Mouse (Mus musculus) spleen, adult 2 months (tissue): ENCODE data around the gene Ereg.

Experiments used
- CTCF ChIP-seq: fragments of 200-500 bp; IDR thresholded peaks from 2 replicates; pipeline ENCODE4 v1.5.1; 2011; ENCODE audit warnings: mild to moderate bottlenecking, inconsistent platforms; ENCODE audit not compliant: insufficient read depth, insufficient read length, insufficient replicate concordance; ENCODE audit errors: extremely low read depth
- POLR2A ChIP-seq: fragments of 200-500 bp; IDR thresholded peaks from 2 replicates; pipeline ENCODE4 v1.6.1; 2011; ENCODE audit warnings: low read depth, low read length, inconsistent platforms

DNA sequence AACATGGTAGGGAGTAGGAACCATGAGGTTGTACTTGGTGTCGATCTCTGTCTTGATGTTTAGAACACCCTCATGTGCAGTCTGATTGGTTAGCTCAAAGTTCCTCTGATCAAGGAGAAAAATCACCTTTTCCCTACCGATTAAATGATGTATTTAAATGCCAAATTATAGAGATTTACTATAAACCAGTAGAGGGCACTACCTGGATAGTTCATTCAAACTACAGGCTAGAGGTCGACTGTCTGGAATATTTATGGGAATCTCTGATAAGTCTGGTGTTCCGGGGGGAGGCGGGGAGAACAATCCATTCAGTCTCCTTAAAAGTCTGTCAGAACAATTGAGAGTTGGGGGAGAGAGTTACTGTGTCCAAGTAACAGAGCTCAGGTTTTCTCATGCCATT, 10.9 kb downstream of the Ereg start:
- no peak for TF ChIP-seq POLR2A
- no peak for TF ChIP-seq CTCF
